Mouse (Mus musculus): ENCODE data around the gene Nlrp14. TPM values are rescaled to one million over a fixed set of nuclear protein-coding genes. Genes with fewer than 3 reads are reported as not detected.

Nlrp14 gene
- polyA plus RNA-seq, 1 experiment from 2014 or later, result not detected

GRCm38 (mm10) chr7:107241371-107241883 lies 74.6 kb downstream of the Nlrp14 start:
- no peak overlapping the region for H3K4me2 ChIP-seq
- no peak overlapping the region for H3K4me3 ChIP-seq
- WGBS, result 91% methylated on average over 5 of the region's 5 CpGs
- H3K9me3 ChIP-seq, result no peaks in the 10 kb centered on the region
- no peaks in the 10 kb centered on the region for H3K27me3 ChIP-seq
- no peak for ATAC-seq (ENCODE audit: low FRiP score)
- H3K36me3 ChIP-seq, result no peaks in the 10 kb centered on the region
- H3K4me1 ChIP-seq (replicated peaks), result no peaks in the 10 kb centered on the region
- H3K9ac ChIP-seq, result no peak overlapping the region
- no peak overlapping the region for H3K27ac ChIP-seq

Other genes starting within 250 kb of the Nlrp14 start
- gene Olfr709-ps1, start 234.8 kb upstream of the Nlrp14 start, polyA plus RNA-seq (2015; fragmentation: Nextera tagmentation; extraction: Ambion mirVana), result not detected in 2 replicates
- not detected in 2 replicates for gene Olfr710, start 218.7 kb upstream of the Nlrp14 start, polyA plus RNA-seq (2015; fragmentation: Nextera tagmentation; extraction: Ambion mirVana)
- not detected in 2 replicates for gene Olfr6, start 203.1 kb upstream of the Nlrp14 start, polyA plus RNA-seq (2015; fragmentation: Nextera tagmentation; extraction: Ambion mirVana)
- not detected in 2 replicates for gene Olfr711, start 191.5 kb upstream of the Nlrp14 start, polyA plus RNA-seq (2015; fragmentation: Nextera tagmentation; extraction: Ambion mirVana)
- not detected in 2 replicates for gene Olfr2, start 160.9 kb upstream of the Nlrp14 start, polyA plus RNA-seq (2015; fragmentation: Nextera tagmentation; extraction: Ambion mirVana)
- gene Olfr713, start 135.8 kb upstream of the Nlrp14 start, polyA plus RNA-seq (2015; fragmentation: Nextera tagmentation; extraction: Ambion mirVana), result not detected in 2 replicates
- gene Olfr714, start 96.0 kb upstream of the Nlrp14 start, polyA plus RNA-seq (2015; fragmentation: Nextera tagmentation; extraction: Ambion mirVana), result not detected in 2 replicates
- gene Olfr17, start 73.8 kb upstream of the Nlrp14 start, polyA plus RNA-seq (2015; fragmentation: Nextera tagmentation; extraction: Ambion mirVana), result not detected in 2 replicates
- not detected in 2 replicates for gene Olfr715b, start 56.6 kb upstream of the Nlrp14 start, polyA plus RNA-seq (2015; fragmentation: Nextera tagmentation; extraction: Ambion mirVana)
- gene Olfr715, start 35.9 kb upstream of the Nlrp14 start, polyA plus RNA-seq (2015; fragmentation: Nextera tagmentation; extraction: Ambion mirVana), result not detected in 2 replicates
- not detected in 2 replicates for gene Olfr716, start 28.7 kb upstream of the Nlrp14 start, polyA plus RNA-seq (2015; fragmentation: Nextera tagmentation; extraction: Ambion mirVana)
- not detected in 2 replicates for gene Rbmxl2, start 42.5 kb downstream of the Nlrp14 start, polyA plus RNA-seq (2015; fragmentation: Nextera tagmentation; extraction: Ambion mirVana)
- gene Syt9, start 203.7 kb downstream of the Nlrp14 start, polyA plus RNA-seq (2015; fragmentation: Nextera tagmentation; extraction: Ambion mirVana), result 6.1 TPM in 2 replicates